ENCODE assay signal across 30 mouse cellular contexts in the genomic region with DNA sequence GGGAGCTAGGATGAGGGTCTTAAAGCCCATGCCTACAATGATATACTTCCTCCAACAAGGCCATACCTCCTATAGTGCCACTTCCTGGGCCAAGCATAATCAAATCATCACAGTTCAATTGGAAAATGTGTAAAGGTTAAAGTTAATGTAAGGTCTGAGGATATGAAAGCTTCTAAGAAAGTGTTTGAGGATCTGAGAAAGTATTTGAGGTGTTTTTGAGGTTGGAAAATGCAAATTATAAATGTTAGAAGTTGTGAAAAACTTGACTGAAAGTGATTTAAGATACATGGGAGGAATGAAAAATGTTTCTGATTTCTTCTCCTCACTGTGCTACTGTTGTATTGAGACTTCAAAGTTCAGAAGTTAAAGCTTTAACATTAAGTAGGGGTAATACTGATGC.
"Had no signal": no experiment of that assay in that cellular context is flagged by ENCODE, and none has a peak within 500 bp of the region (broad histone marks: within the 10 kb centered on the region; RNA-seq: fewer than 3 reads in every experiment).

No protein-coding gene starts in this region.

- H3K9me3 ChIP-seq: limb, embryonic 10.5 days; limb, embryonic 12.5 days; limb, embryonic 13.5 days; limb, embryonic 15.5 days; liver, embryonic 12.5 days; liver, embryonic 13.5 days; liver, embryonic 15.5 days; lung, embryonic 15.5 days; megakaryocyte, embryonic 14.5 days; midbrain, embryonic 10.5 days; midbrain, embryonic 12.5 days; midbrain, embryonic 13.5 days; midbrain, embryonic 15.5 days; neural tube, embryonic 12.5 days had no signal

- H3K36me3 ChIP-seq: limb, embryonic 10.5 days; limb, embryonic 12.5 days; limb, embryonic 13.5 days; limb, embryonic 15.5 days; liver, embryonic 12.5 days; liver, embryonic 13.5 days; liver, embryonic 15.5 days; lung, embryonic 15.5 days; midbrain, embryonic 10.5 days; midbrain, embryonic 12.5 days; midbrain, embryonic 13.5 days; midbrain, embryonic 15.5 days; neural tube, embryonic 12.5 days had no signal

- H3K4me2 ChIP-seq: limb, embryonic 12.5 days; limb, embryonic 13.5 days; limb, embryonic 15.5 days; liver, embryonic 11.5 days; liver, embryonic 12.5 days; liver, embryonic 13.5 days; liver, embryonic 15.5 days; lung, embryonic 14.5 days; lung, embryonic 15.5 days; midbrain, embryonic 11.5 days; midbrain, embryonic 12.5 days; midbrain, embryonic 13.5 days; midbrain, embryonic 15.5 days; neural tube, embryonic 12.5 days had no signal

- H3K4me3 ChIP-seq: limb, embryonic 10.5 days; limb, embryonic 12.5 days; limb, embryonic 13.5 days; limb, embryonic 15.5 days; liver, embryonic 12.5 days; liver, embryonic 13.5 days; liver, embryonic 15.5 days; lung, embryonic 15.5 days; megakaryocyte, embryonic 14.5 days; midbrain, embryonic 10.5 days; midbrain, embryonic 12.5 days; midbrain, embryonic 13.5 days; midbrain, embryonic 15.5 days; myocyte; neural tube, embryonic 12.5 days had no signal

- H3K27me3 ChIP-seq: limb, embryonic 12.5 days; limb, embryonic 13.5 days; limb, embryonic 15.5 days; liver, embryonic 12.5 days; liver, embryonic 13.5 days; liver, embryonic 15.5 days; lung, embryonic 15.5 days; megakaryocyte, embryonic 14.5 days; midbrain, embryonic 12.5 days; midbrain, embryonic 13.5 days; midbrain, embryonic 15.5 days; neural tube, embryonic 12.5 days had no signal

- DNase-seq: left cerebral cortex, postnatal 4 days; liver; liver, embryonic 13.5 days; liver, postnatal 0 days; lung, adult 18-20 months; lung, adult 2 months; lung, embryonic 14.5 days; lung, postnatal 10 days; lung, postnatal 14 days; lung, postnatal 36 days; lung, postnatal 4 days; midbrain, embryonic 14.5 days had no signal

- H3K27ac ChIP-seq: limb, embryonic 10.5 days; limb, embryonic 12.5 days; limb, embryonic 13.5 days; limb, embryonic 15.5 days; liver, embryonic 12.5 days; liver, embryonic 13.5 days; liver, embryonic 14.5 days; liver, embryonic 15.5 days; lung, embryonic 15.5 days; macrophage; midbrain, embryonic 10.5 days; midbrain, embryonic 12.5 days; midbrain, embryonic 13.5 days; midbrain, embryonic 15.5 days; neural tube, embryonic 12.5 days had no signal

- H3K9ac ChIP-seq: limb, embryonic 12.5 days; limb, embryonic 13.5 days; limb, embryonic 15.5 days; liver, embryonic 12.5 days; liver, embryonic 13.5 days; liver, embryonic 14.5 days; liver, embryonic 15.5 days; liver, postnatal 0 days; lung, embryonic 14.5 days; lung, embryonic 15.5 days; midbrain, embryonic 12.5 days; midbrain, embryonic 13.5 days; midbrain, embryonic 15.5 days; neural tube, embryonic 12.5 days had no signal

- H3K4me1 ChIP-seq: limb, embryonic 10.5 days; limb, embryonic 12.5 days; limb, embryonic 13.5 days; limb, embryonic 15.5 days; liver, embryonic 12.5 days; liver, embryonic 13.5 days; liver, embryonic 15.5 days; lung, embryonic 15.5 days; megakaryocyte, embryonic 14.5 days; midbrain, embryonic 10.5 days; midbrain, embryonic 12.5 days; midbrain, embryonic 13.5 days; midbrain, embryonic 15.5 days; neural tube, embryonic 12.5 days had no signal
